Mouse (Mus musculus): Measurements from ENCODE around the gene Gm49384. TPM values are rescaled to one million over a fixed set of nuclear protein-coding genes. Genes with fewer than 3 reads are reported as not detected.

Gene Gm49384
- polyA plus RNA-seq, 1 experiment from 2014 or later = 24.7 TPM

DNA sequence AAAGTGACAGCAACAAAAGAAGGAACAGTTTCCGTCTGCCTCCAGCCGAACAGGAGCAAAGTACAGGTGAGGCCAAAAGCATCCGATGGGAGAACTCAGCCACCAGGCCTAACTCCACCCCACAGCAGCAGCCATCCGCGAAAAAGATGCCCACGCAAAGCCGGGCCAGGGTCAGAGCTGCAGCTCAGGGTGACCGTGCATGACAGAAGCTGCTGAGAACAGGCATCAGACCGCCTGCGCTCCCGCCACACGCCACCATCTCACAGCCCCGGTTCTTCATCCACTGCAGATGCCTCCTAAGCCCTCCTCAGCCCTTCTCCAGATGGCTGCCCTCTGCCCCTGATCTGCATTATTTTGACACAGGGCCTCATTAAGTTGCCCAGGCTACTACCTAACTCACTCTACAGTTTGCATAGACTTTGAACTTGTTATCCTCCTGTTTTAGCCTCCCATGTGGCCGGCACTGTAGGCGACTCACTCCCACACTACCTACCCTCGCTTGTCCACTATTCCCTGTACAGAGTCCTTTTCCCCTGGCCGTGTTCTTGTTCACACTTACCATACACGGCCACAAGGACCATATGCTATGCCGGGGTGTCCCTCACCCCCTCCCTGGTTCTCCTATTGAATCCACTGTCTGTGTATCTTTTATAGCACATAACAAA is 16.7 kb upstream of the Gm49384 start:
- no peak overlapping the region for H3K27ac ChIP-seq
- 89% methylated on average over 19 of the region's 19 CpGs for WGBS
- ATAC-seq = no peak

DNA sequence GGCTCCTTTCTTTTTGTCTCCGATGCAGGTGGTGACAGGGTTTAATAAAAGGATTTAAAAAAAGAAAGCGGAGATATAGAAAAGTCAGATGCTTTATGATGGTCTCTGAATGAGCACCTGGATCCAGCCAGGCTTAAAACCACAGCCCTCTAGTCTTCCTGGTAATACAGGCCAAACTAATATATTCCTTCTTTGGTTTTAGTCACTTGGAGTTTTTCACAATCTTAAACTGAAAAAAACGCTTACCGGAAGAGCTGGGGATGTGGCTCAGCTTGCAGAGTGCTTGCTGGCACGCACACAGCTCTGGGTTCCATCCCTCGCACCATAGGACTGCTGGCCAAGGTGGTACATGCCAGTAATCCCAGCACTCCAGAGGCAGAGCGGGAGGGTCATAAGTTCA is 12.5 kb upstream of the Gm49384 start:
- Histone ChIP-seq H3K9ac (no peak overlapping the region), H3K4me1 (replicated peaks) (no peaks in the 10 kb centered on the region), H3K36me3 (peaks cover 40% of the 10 kb centered on the region), H3K27ac (no peak overlapping the region), H3K27me3 (replicated peaks) (no peaks in the 10 kb centered on the region), H3K4me3 (replicated peaks) (no peak overlapping the region), H3K4me2 (replicated peaks) (no peak overlapping the region), H3K9me3 (no peaks in the 10 kb centered on the region)
- no peak for ATAC-seq
- WGBS = 96% methylated on average over 7 of the region's 7 CpGs

More for the DNA sequence above, 16.7 kb upstream of the Gm49384 start:
- Histone ChIP-seq H3K4me2 (replicated peaks) (no peak overlapping the region), H3K4me3 (replicated peaks) (no peak overlapping the region), H3K27me3 (replicated peaks) (no peaks in the 10 kb centered on the region), H3K36me3 (peaks cover 25% of the 10 kb centered on the region), H3K9me3 (no peaks in the 10 kb centered on the region), H3K9ac (no peak overlapping the region), H3K4me1 (replicated peaks) (no peaks in the 10 kb centered on the region)

DNA sequence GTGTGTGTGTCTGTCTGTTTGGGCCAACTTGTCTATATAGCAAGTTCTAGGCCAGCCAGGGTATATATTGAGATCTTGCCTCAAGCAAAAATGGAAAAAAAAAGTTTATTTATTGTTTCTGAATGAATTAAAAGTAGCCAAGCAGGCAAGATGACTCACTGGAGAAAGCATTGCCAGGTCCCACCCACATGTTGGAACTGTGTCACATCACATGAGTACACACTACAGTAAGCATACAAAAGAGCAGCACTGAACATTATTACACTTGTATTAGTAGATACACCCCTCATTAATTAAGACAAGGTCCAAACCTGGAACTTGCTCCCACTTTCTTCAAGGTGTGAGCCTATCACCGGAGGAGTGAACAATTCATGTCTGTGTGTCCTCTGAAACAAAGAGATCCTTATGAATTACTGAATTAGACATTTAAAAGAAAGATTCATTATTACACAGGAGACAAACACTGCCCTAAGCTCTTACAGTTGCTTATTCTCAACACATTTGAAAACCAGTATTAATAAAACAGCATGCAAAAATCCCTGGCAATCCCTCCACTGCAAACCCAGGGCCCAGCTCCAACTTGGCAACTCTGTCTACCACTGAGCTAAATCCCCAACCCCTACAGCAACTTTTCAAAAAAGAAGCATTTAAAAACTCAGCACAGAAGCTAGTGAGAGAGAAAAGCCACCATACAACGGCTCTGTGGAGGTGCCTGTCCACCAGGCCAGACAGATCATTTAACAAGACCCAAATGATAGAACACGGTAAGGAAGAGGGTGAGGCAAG is 11.1 kb upstream of the Gm49384 start:
- Histone ChIP-seq H3K9ac (no peak overlapping the region), H3K4me2 (replicated peaks) (no peak overlapping the region), H3K27me3 (replicated peaks) (no peaks in the 10 kb centered on the region), H3K36me3 (peaks cover 39% of the 10 kb centered on the region), H3K9me3 (no peaks in the 10 kb centered on the region), H3K4me1 (replicated peaks) (no peaks in the 10 kb centered on the region), H3K27ac (no peak overlapping the region), H3K4me3 (replicated peaks) (no peak overlapping the region)
- ATAC-seq = no peak
- 84% methylated on average over 3 of the region's 3 CpGs for WGBS

DNA sequence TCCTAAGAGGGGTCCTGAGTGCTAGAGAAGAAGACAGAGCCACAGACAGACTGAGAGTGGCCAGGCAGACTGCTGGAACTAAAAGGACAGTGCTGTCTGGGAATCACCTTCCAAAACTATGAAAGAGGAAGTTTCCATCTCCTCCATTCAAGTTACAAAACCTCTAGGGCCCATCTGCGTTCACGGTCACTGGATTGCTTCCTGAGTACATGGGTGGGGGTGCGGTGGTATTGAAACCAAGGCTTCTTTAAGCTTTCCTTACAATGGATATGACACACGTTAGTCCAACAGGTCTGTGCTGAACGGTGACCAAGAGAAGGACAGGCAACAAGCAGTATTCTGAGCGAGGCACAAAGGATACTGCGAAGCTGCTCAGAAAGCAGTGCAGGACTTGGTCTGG is 10.3 kb upstream of the Gm49384 start:
- WGBS = 94% methylated on average over 7 of the region's 7 CpGs
- H3K4me2 ChIP-seq (replicated peaks) = no peak overlapping the region
- ATAC-seq = no peak
- H3K27ac ChIP-seq = no peak overlapping the region
- no peak overlapping the region for H3K4me3 ChIP-seq (replicated peaks)
- H3K27me3 ChIP-seq (replicated peaks) = no peaks in the 10 kb centered on the region
- H3K9me3 ChIP-seq = no peaks in the 10 kb centered on the region
- H3K9ac ChIP-seq = no peak overlapping the region
- H3K36me3 ChIP-seq = peaks cover 35% of the 10 kb centered on the region
- H3K4me1 ChIP-seq (replicated peaks) = no peaks in the 10 kb centered on the region

DNA sequence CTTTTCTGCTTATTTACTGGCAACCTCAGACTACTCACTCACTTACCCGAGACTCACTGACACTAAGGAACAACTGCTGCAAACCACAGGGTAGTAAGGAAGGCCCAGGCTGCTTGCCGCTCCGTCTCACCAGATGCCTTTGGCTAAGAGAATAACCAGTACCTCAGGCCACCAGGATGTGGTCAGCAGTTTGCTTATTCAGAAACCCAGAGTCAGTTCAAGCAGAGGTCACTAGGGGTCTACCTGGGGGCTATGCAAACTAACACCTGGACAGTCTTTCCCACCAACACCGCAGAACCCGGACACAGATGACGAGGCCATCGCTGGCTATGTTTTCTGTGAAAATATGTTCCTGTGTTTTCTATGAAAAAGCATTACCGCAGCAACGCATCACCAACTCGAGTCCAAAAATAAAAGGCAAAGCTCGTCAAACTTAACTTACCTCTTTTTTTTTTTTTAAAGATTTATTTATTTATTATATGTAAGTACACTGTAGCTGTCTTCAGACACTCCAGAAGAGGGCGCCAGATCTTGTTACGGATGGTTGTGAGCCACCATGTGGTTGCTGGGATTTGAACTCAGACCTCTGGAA is 9.2 kb upstream of the Gm49384 start:
- Histone ChIP-seq H3K9me3 (no peaks in the 10 kb centered on the region), H3K4me1 (replicated peaks) (no peaks in the 10 kb centered on the region), H3K4me3 (replicated peaks) (no peak overlapping the region), H3K27me3 (replicated peaks) (no peaks in the 10 kb centered on the region), H3K27ac (no peak overlapping the region), H3K9ac (no peak overlapping the region), H3K36me3 (peaks cover 30% of the 10 kb centered on the region), H3K4me2 (replicated peaks) (no peak overlapping the region)
- 92% methylated on average over 13 of the region's 13 CpGs for WGBS
- no peak for ATAC-seq

DNA sequence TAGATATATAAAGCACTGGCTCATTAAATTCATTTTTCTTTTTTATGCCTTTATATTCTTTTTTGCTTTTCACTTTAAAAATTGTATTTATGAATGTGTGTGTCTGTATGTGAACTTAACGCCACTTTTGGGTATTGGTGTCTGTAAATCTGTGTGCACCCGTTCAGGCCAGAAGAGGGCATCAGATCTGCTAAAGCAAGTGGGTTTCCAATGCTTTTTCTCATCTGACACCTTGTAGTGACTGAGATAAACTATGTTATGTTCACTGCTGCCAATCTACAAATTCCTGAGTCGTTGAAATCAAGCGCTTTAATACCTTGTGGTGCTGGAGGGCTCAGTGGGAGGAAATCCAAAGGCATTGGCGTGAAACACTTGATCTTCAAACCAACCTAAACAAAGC is 7.0 kb upstream of the Gm49384 start:
- H3K27ac ChIP-seq = no peak overlapping the region
- H3K4me1 ChIP-seq (replicated peaks) = no peaks in the 10 kb centered on the region
- no peaks in the 10 kb centered on the region for H3K9me3 ChIP-seq
- H3K4me3 ChIP-seq (replicated peaks) = no peak overlapping the region
- WGBS = 85% methylated on average over 5 of the region's 5 CpGs
- H3K4me2 ChIP-seq (replicated peaks) = no peak overlapping the region
- H3K27me3 ChIP-seq (replicated peaks) = no peaks in the 10 kb centered on the region
- peaks cover 24% of the 10 kb centered on the region for H3K36me3 ChIP-seq
- H3K9ac ChIP-seq = no peak overlapping the region
- no peak for ATAC-seq

DNA sequence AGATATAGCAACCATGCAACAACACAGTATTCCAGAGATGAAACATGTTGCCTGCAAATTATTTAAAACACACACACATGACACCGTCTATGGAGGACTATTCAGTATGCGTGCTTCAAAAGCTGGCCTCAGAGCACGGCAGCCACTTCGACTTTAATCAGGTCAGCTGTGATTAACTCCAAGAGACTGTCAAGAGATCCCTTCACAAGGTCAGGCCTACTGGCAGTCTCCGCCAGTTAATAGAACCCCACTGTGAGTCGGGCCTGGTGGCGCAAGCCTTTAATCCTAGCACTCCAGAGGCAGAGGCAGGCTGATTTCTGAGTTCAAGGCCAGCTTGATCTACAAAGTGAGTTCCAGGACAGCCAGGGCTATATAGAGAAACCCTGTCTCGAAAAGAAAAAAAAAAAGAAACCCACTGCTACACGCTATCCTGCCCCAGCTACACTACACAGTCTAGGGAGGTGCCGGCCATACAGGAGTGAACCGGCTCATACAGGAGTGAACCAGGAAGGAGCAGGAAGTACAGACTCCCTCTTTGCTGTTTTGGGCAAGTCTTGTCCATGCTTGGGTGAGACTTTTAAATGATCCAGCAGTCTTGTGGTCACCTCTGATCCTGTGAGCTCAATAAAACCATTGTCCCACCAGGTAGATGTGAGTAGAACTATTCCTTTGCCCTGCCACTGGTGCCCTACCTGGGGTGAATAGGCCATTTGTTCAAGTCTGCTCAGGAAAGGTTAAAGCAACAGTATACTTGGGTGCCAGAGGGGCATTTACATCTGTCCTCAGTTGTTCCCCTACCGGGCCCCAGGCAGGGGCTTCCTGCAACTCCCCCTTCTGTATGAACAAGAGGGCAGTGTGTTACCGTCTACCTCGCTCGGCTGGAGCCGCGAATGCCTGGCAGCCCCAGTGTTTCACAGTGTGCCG is 6.3 kb upstream of the Gm49384 start:
- no peak for ATAC-seq
- no peaks in the 10 kb centered on the region for H3K4me1 ChIP-seq (replicated peaks)
- no peaks in the 10 kb centered on the region for H3K9me3 ChIP-seq
- no peak overlapping the region for H3K27ac ChIP-seq
- peaks cover 21% of the 10 kb centered on the region for H3K36me3 ChIP-seq
- H3K4me3 ChIP-seq (replicated peaks) = no peak overlapping the region
- no peak overlapping the region for H3K4me2 ChIP-seq (replicated peaks)
- H3K27me3 ChIP-seq (replicated peaks) = no peaks in the 10 kb centered on the region
- no peak overlapping the region for H3K9ac ChIP-seq
- WGBS = 91% methylated on average over 18 of the region's 18 CpGs

DNA sequence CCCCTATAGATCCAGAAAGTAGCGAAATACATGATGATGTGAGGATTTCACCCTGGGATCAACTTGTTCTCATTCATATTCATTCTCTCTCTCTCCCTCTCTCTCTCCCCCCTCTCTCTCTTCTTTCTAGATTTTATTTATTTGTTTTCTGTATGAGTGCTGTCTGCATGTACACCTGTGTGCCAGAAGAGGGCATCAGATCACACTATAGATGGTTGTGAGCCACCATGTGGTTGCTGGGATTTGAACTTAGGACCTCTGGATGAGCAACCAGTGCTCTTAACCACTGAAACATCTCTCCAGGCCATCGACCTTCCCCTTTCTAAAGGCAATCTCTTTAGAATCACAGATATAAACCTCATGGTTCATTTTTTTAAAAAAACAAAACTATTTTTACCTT is 4.5 kb upstream of the Gm49384 start:
- no peak overlapping the region for H3K9ac ChIP-seq
- H3K27ac ChIP-seq = no peak overlapping the region
- ATAC-seq = no peak
- WGBS = 94% methylated on average over 2 of the region's 2 CpGs
- H3K4me1 ChIP-seq (replicated peaks) = no peaks in the 10 kb centered on the region
- H3K4me3 ChIP-seq (replicated peaks) = no peak overlapping the region
- no peaks in the 10 kb centered on the region for H3K9me3 ChIP-seq
- no peak overlapping the region for H3K4me2 ChIP-seq (replicated peaks)
- H3K27me3 ChIP-seq (replicated peaks) = no peaks in the 10 kb centered on the region
- H3K36me3 ChIP-seq = peaks cover 13% of the 10 kb centered on the region

DNA sequence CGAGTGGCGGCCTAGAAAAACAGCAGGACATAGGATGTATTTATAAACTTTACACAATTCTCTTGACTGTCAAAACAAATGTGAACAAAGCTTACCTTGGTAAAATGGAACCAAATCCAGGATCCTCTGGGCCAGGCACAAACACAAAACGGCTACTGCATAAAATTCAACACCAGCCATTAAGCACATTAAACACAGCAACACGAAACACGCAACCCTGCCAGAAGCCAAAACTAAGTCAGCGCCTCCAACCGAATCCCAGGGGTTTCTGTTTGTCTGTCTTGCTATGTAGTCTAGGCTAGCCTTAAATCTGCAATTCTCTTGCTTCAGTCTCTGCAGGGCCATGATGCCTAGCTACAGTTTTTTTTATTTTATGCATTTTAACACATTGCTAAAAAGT is 3.9 kb upstream of the Gm49384 start:
- Histone ChIP-seq H3K9me3 (no peaks in the 10 kb centered on the region), H3K4me3 (replicated peaks) (no peak overlapping the region), H3K27me3 (replicated peaks) (no peaks in the 10 kb centered on the region), H3K9ac (no peak overlapping the region), H3K4me1 (replicated peaks) (no peaks in the 10 kb centered on the region), H3K36me3 (peaks cover 10% of the 10 kb centered on the region), H3K27ac (no peak overlapping the region), H3K4me2 (replicated peaks) (no peak overlapping the region)
- WGBS = 92% methylated on average over 7 of the region's 7 CpGs
- ATAC-seq = no peak

DNA sequence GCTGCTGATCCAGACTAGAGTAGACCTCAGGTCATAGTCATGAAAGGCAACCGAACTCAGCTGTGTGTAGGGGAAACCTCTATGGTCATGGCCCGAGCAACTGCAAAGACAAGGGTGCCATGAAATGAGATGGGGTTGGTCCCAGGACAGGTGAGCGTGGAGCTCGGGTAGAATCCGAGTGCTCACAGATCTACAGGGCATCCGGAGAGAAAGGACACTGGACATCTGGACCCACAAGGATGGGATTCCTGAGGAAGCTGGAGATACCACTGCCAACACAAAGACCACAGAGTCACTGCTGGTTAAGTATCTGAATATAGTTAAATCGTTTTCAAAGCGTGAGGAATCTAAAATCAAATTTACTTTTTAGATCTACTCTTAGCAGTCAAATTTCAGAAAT is 3.3 kb upstream of the Gm49384 start:
- WGBS = 95% methylated on average over 8 of the region's 8 CpGs
- Histone ChIP-seq H3K27ac (no peak overlapping the region), H3K4me1 (replicated peaks) (no peaks in the 10 kb centered on the region), H3K4me3 (replicated peaks) (no peak overlapping the region), H3K36me3 (peaks cover 8% of the 10 kb centered on the region), H3K27me3 (replicated peaks) (no peaks in the 10 kb centered on the region), H3K9me3 (no peaks in the 10 kb centered on the region), H3K4me2 (replicated peaks) (no peak overlapping the region), H3K9ac (no peak overlapping the region)
- no peak for ATAC-seq

DNA sequence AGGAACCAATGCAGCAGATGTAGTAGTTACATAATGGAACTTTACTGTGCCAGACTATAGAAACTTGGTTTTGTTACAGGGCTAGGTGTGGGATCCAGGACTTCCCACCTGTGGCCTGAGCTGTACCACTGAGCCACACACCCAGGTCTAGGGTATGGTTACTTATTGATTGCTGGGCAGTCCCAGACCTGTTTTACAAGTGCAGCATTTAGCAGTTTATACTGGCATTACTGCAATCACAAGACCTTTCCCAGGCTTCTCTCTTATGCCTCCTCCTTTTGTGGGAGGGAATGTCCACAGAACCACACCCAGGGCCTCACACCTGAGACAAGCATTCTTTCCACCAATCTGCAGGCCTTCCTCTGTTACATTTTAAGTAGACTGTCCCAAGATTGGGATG is 5.1 kb downstream of the Gm49384 start:
- H3K4me2 ChIP-seq (replicated peaks) = peak overlapping the region; percentile 93
- H3K27ac ChIP-seq = no peak overlapping the region
- ATAC-seq = peak; percentile 26

DNA sequence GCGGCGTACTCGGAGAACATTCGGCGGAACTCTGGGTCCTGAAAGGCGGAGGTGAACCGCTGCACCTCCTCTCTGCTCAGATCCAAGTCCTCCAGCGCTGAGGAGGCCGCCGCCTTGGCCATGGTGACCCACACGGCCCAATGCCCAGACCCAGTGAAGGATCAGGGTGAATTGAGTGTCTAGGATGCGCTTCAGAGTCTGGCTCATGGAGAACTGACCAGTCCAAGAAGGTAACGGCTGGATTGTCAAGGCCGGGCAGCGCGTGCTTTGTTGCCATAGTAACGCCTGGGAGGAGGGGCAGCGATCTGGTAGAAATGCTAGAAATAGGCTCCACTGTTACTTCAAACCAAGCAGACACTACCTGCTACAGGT is 5.9 kb downstream of the Gm49384 start, which contains the start of gene Dnaaf2:
TSS of gene Dnaaf2 (minus strand) at position 266 of the 372 bp plus-strand sequence.
- ATAC-seq = no peak; the same call in 1 of the 2 replicates
- H3K4me2 ChIP-seq (replicated peaks) = peak within 1 kb of the TSS; percentile 93
- H3K9me3 ChIP-seq = no peaks in the 10 kb centered on the region
- H3K27ac ChIP-seq = peak within 1 kb of the TSS; percentile 92
- no peaks in the 10 kb centered on the region for H3K27me3 ChIP-seq (replicated peaks)
- peaks cover 13% of the 10 kb centered on the region; the same call in 1 of the 2 replicates for H3K4me1 ChIP-seq (replicated peaks)
- H3K9ac ChIP-seq = peak within 1 kb of the TSS; percentile 70
- WGBS = under 1% methylated on average over 18 of the region's 18 CpGs
- H3K4me3 ChIP-seq (replicated peaks) = peak within 1 kb of the TSS; percentile 69
- no peaks in the 10 kb centered on the region for H3K36me3 ChIP-seq

More for the DNA sequence above, 5.1 kb downstream of the Gm49384 start:
- Histone ChIP-seq H3K9ac (no peak overlapping the region), H3K4me1 (replicated peaks) (peaks cover 13% of the 10 kb centered on the region; the same call in 1 of the 2 replicates), H3K4me3 (replicated peaks) (no peak overlapping the region), H3K27me3 (replicated peaks) (no peaks in the 10 kb centered on the region), H3K36me3 (no peaks in the 10 kb centered on the region), H3K9me3 (no peaks in the 10 kb centered on the region)

Data from intestine, embryonic 15.5 days (tissue).